Mouse (Mus musculus) limb, embryonic 15.5 days (tissue): Measurements from ENCODE around the gene En2. TPM values are rescaled to one million over a fixed set of nuclear protein-coding genes. Genes with fewer than 3 reads are reported as not detected.

Experiments used
- ATAC-seq: fragments of 200-750 bp; cut with Nextera tagmentation; 2 replicates; pipeline ENCODE4 v1.8.0; 2017; ENCODE audit warnings: low read depth, moderate TSS enrichment; ENCODE audit not compliant: insufficient number of reproducible peaks, low FRiP score, low TSS enrichment
- H3K27ac ChIP-seq: fragments of 300-500 bp; sonication (generic); 2 replicates; pipeline ENCODE4 v1.5.1; 2015; ENCODE audit warnings: moderate library complexity, mild to moderate bottlenecking, inconsistent platforms
- H3K27me3 ChIP-seq: fragments of 300-500 bp; sonication (generic); 2 replicates; pipeline ENCODE4 v1.6.1; 2015; ENCODE audit warnings: inconsistent platforms
- H3K36me3 ChIP-seq: fragments of 300-500 bp; sonication (generic); 2 replicates; pipeline ENCODE4 v1.6.1; 2015; ENCODE audit warnings: inconsistent platforms
- H3K4me1 ChIP-seq: fragments of 300-500 bp; sonication (generic); 2 replicates; pipeline ENCODE4 v1.6.1; 2015; ENCODE audit warnings: inconsistent platforms
- H3K4me2 ChIP-seq: fragments of 300-500 bp; sonication (generic); 2 replicates; pipeline ENCODE4 v1.6.1; 2015; ENCODE audit warnings: mild to moderate bottlenecking, inconsistent platforms
- H3K4me3 ChIP-seq: fragments of 300-500 bp; sonication (generic); 2 replicates; pipeline ENCODE4 v1.5.1; 2015; ENCODE audit warnings: mild to moderate bottlenecking, inconsistent platforms
- H3K9ac ChIP-seq: fragments of 300-500 bp; sonication (generic); 2 replicates; pipeline ENCODE4 v1.6.1; 2015; ENCODE audit warnings: inconsistent platforms
- H3K9me3 ChIP-seq: fragments of 300-500 bp; sonication (generic); 2 replicates; pipeline ENCODE4 v1.6.1; 2016; ENCODE audit warnings: inconsistent platforms
- WGBS: fragments of 180-500 bp; shearing (Covaris S2); methylation state at CpG from one replicate; pipeline ENCODE4 v1.1.7; 2015; 5-methylcytosine and 5-hydroxymethylcytosine counted together
- polyA plus RNA-seq: library from polyadenylated mRNA; unstranded; fragments of >200 nt; fragmentation: Nextera tagmentation; extraction: Ambion mirVana; gene quantifications from 2 replicates; pipeline ENCODE4 v1.2.1, GENCODE M21; 2015

The En2 gene
- polyA plus RNA-seq, 1 experiment from 2014 or later, result not detected

GRCm38 (mm10) chr5:28163926-28164325, 1.6 kb upstream of the En2 start:
- Histone ChIP-seq H3K36me3 (no peaks in the 10 kb centered on the region), H3K9me3 (no peaks in the 10 kb centered on the region), H3K4me1 (peaks cover 33% of the 10 kb centered on the region), H3K9ac (no peak overlapping the region), H3K4me3 (no peak overlapping the region), H3K4me2 (no peak overlapping the region), H3K27ac (no peak overlapping the region), H3K27me3 (peaks cover 96% of the 10 kb centered on the region)
- ATAC-seq, result no peak
- WGBS, result 3% methylated on average over 1 of the region's 1 CpGs

GRCm38 (mm10) chr5:28166256-28167231, 1.1 kb downstream of the En2 start:
- H3K9ac ChIP-seq, result 0 out of 2 replicates have a peak overlapping the region, but pooled peaks have one; percentile 8

GRCm38 (mm10) chr5:28167611-28168252, 2.2 kb downstream of the En2 start:
- Histone ChIP-seq H3K9me3 (no peaks in the 10 kb centered on the region), H3K4me2 (no peak overlapping the region), H3K9ac (no peak overlapping the region), H3K4me1 (peaks cover 30% of the 10 kb centered on the region), H3K27ac (no peak overlapping the region), H3K36me3 (no peaks in the 10 kb centered on the region), H3K4me3 (peak overlapping the region; percentile 12), H3K27me3 (peaks cover 93% of the 10 kb centered on the region)
- 2% methylated on average over 29 of the region's 29 CpGs for WGBS
- no peak for ATAC-seq

More at GRCm38 (mm10) chr5:28166256-28167231, 1.1 kb downstream of the En2 start:
- no peaks in the 10 kb centered on the region for H3K36me3 ChIP-seq
- peak overlapping the region; percentile 94 for H3K4me2 ChIP-seq
- H3K27me3 ChIP-seq, result peaks cover 93% of the 10 kb centered on the region
- peaks cover 34% of the 10 kb centered on the region for H3K4me1 ChIP-seq
- no peaks in the 10 kb centered on the region for H3K9me3 ChIP-seq
- H3K4me3 ChIP-seq, result peak overlapping the region; percentile 47
- ATAC-seq, result no peak
- under 1% methylated on average over 111 of the region's 111 CpGs for WGBS
- no peak overlapping the region for H3K27ac ChIP-seq

- peaks cover 94% of the 10 kb centered on the region for H3K27me3 ChIP-seq
- no peaks in the 10 kb centered on the region for H3K36me3 ChIP-seq
- 2% methylated on average over 36 of the region's 36 CpGs for WGBS
- H3K9ac ChIP-seq, result no peak overlapping the region
- H3K27ac ChIP-seq, result no peak overlapping the region
- peak overlapping the region; percentile 12 for H3K4me3 ChIP-seq
- no peak for ATAC-seq
- H3K4me1 ChIP-seq, result peaks cover 30% of the 10 kb centered on the region
- H3K4me2 ChIP-seq, result no peak overlapping the region
- no peaks in the 10 kb centered on the region for H3K9me3 ChIP-seq
Measured at GRCm38 (mm10) chr5:28168253-28169165, 3.0 kb downstream of the En2 start.

GRCm38 (mm10) chr5:28169166-28169801, 3.8 kb downstream of the En2 start:
- H3K4me3 ChIP-seq, result no peak overlapping the region
- no peak for ATAC-seq
- H3K9me3 ChIP-seq, result no peaks in the 10 kb centered on the region
- H3K9ac ChIP-seq, result no peak overlapping the region
- no peak overlapping the region for H3K4me2 ChIP-seq
- H3K27me3 ChIP-seq, result peaks cover 94% of the 10 kb centered on the region
- WGBS, result 4% methylated on average over 5 of the region's 5 CpGs
- peaks cover 30% of the 10 kb centered on the region for H3K4me1 ChIP-seq
- no peaks in the 10 kb centered on the region for H3K36me3 ChIP-seq
- no peak overlapping the region for H3K27ac ChIP-seq

DNA sequence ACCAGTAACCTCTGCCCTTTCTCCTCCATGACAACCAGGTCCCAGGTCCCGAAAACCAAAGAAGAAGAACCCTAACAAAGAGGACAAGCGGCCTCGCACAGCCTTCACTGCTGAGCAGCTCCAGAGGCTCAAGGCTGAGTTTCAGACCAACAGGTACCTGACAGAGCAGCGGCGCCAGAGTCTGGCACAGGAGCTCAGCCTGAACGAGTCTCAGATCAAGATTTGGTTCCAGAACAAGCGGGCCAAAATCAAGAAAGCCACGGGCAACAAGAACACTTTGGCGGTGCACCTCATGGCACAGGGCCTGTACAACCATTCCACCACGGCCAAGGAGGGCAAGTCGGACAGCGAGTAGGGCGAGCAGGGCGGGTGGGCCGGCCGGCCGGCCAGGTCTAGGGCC, 4.6 kb downstream of the En2 start:
- Histone ChIP-seq H3K9me3 (no peaks in the 10 kb centered on the region), H3K4me1 (peaks cover 34% of the 10 kb centered on the region), H3K4me3 (no peak overlapping the region), H3K27me3 (peaks cover 95% of the 10 kb centered on the region), H3K9ac (no peak overlapping the region), H3K36me3 (no peaks in the 10 kb centered on the region), H3K27ac (no peak overlapping the region), H3K4me2 (no peak overlapping the region)
- ATAC-seq, result no peak
- 3% methylated on average over 17 of the region's 17 CpGs for WGBS

- Histone ChIP-seq H3K36me3 (no peaks in the 10 kb centered on the region), H3K4me2 (no peak overlapping the region), H3K9ac (no peak overlapping the region), H3K9me3 (no peaks in the 10 kb centered on the region), H3K4me3 (no peak overlapping the region; the same call in 1 of the 2 replicates), H3K27ac (no peak overlapping the region), H3K4me1 (peaks cover 29% of the 10 kb centered on the region), H3K27me3 (peaks cover 95% of the 10 kb centered on the region)
- no peak for ATAC-seq
- WGBS, result 2% methylated on average over 19 of the region's 19 CpGs
Measured at GRCm38 (mm10) chr5:28170892-28171291, 5.4 kb downstream of the En2 start.

- no peak overlapping the region for H3K4me3 ChIP-seq
- no peak for ATAC-seq
- H3K4me2 ChIP-seq, result no peak overlapping the region
- H3K9me3 ChIP-seq, result no peaks in the 10 kb centered on the region
- 10% methylated on average over 5 of the region's 5 CpGs for WGBS
- H3K36me3 ChIP-seq, result no peaks in the 10 kb centered on the region
- H3K4me1 ChIP-seq, result peaks cover 21% of the 10 kb centered on the region
- H3K27me3 ChIP-seq, result peaks cover 95% of the 10 kb centered on the region
- no peak overlapping the region for H3K9ac ChIP-seq
- H3K27ac ChIP-seq, result no peak overlapping the region
Measured at GRCm38 (mm10) chr5:28171667-28172066, 6.2 kb downstream of the En2 start.

DNA sequence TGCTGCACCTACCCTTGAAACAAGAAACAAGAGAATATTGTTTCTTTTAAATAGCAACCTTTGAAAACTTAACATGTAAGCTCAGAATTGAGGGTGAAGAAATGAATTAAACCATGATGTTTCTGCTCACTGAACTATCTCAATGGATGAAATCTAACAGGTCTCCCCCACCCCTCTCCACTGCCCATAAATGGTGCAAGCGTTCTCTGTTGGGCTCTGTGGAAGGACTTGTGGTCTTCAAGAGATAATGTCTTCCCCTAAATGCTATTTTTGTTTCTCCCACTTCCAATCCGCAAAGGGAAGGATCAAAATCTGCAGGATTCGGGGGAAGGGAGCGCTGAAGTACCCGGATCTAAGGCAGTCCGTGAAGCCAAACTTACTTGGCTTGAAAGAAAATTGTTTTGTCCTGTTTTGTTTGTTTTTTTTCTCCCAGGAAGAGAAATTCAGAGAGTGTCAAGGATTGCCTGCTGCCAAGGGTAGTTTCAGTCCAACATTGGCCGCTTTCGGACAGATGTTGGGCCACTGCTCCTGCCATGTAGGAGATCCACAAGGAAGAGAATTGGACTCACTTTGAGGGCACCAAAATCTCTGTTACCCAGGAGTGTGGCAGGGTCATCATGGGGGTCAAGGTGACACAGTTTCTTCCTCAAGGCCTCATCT, 6.9 kb downstream of the En2 start:
- 8% methylated on average over 8 of the region's 8 CpGs for WGBS
- no peaks in the 10 kb centered on the region for H3K9me3 ChIP-seq
- no peak overlapping the region for H3K4me2 ChIP-seq
- no peak overlapping the region for H3K4me3 ChIP-seq
- H3K27ac ChIP-seq, result no peak overlapping the region
- peaks cover 95% of the 10 kb centered on the region for H3K27me3 ChIP-seq
- peaks cover 16% of the 10 kb centered on the region for H3K4me1 ChIP-seq
- ATAC-seq, result no peak
- H3K9ac ChIP-seq, result no peak overlapping the region
- no peaks in the 10 kb centered on the region for H3K36me3 ChIP-seq

DNA sequence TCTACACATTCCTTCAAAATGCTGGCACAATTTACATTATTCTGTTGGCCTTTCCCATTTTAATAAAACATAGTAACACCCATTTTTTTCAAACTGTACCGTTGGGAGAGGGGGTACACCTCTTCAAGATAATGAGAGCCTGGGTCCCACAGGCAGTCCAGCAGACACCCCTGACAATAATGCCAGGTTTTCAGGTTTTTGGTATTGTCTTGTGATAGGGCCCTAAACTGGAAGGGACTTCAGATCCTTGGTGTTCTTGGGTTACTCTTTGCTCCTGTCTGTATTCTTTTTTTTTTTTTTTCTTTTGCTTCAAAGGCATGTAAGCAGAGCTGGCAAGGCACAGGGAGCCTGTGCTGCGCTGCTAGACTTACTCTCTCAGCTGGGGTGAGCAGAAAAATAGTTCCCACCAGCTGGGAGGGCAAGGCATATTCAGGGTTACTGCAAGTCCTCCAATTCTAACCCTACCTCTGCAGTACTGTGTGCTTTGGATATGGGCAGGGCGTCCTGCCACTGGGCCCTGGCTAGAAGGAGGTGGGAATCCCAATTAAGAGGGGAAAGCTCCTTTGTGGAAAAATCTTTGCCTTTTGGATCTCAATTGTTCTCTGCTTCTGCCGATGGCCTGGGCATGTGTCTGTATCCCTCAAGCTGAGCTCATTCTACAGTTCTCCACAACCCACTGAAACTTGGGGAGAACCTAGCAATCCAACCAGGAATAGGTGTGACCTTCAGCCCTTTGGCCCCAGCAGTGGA, 7.6 kb downstream of the En2 start:
- no peak overlapping the region for H3K27ac ChIP-seq
- H3K4me2 ChIP-seq, result no peak overlapping the region
- H3K9me3 ChIP-seq, result no peaks in the 10 kb centered on the region
- no peak overlapping the region for H3K4me3 ChIP-seq
- H3K27me3 ChIP-seq, result peaks cover 93% of the 10 kb centered on the region
- H3K4me1 ChIP-seq, result peaks cover 16% of the 10 kb centered on the region
- WGBS, result 4% methylated on average over 4 of the region's 4 CpGs
- no peak overlapping the region for H3K9ac ChIP-seq
- ATAC-seq, result no peak
- no peaks in the 10 kb centered on the region for H3K36me3 ChIP-seq
